Mouse (Mus musculus): ENCODE measurements around the gene Zfr2. TPM values are rescaled to one million over a fixed set of nuclear protein-coding genes. Genes with fewer than 3 reads are reported as not detected.

The Zfr2 gene
- polyA plus RNA-seq, 1 experiment, result 0.19 TPM

GRCm38 (mm10) chr10:81190236-81190911, 42.6 kb upstream of the Zfr2 start:
- Histone ChIP-seq H3ac (ENCODE audit: control insufficient read depth, insufficient read length, low read depth) (no peak overlapping the region), H3K79me3 (ENCODE audit: low read depth) (no peaks in the 10 kb centered on the region), H3K27me3 (ENCODE audit: control insufficient read depth, insufficient read depth, insufficient read length) (no peaks in the 10 kb centered on the region), H3K4me3 (ENCODE audit: insufficient read depth, poor library complexity, severe bottlenecking) (no peak overlapping the region), H3K79me2 (ENCODE audit: control insufficient read depth, insufficient read depth) (peaks cover 11% of the 10 kb centered on the region), H3K36me3 (ENCODE audit: control insufficient read depth, insufficient read depth) (peaks cover 36% of the 10 kb centered on the region)
- TF ChIP-seq USF1 (IDR thresholded peaks at IDR 0.05; ENCODE audit: low read depth), result no peak
- TF ChIP-seq CEBPB (IDR thresholded peaks at IDR 0.05; ENCODE audit: low read depth), result no peak
- peak; percentile 60 for TF ChIP-seq CTCF (IDR thresholded peaks at IDR 0.05; ENCODE audit: control insufficient read depth, insufficient read depth, insufficient read length)

GRCm38 (mm10) chr10:81190912-81191321, 42.0 kb upstream of the Zfr2 start:
- Histone ChIP-seq H3K4me3 (ENCODE audit: insufficient read depth, poor library complexity, severe bottlenecking) (no peak overlapping the region), H3ac (ENCODE audit: control insufficient read depth, insufficient read length, low read depth) (no peak overlapping the region), H3K79me2 (ENCODE audit: control insufficient read depth, insufficient read depth) (peaks cover 7% of the 10 kb centered on the region), H3K36me3 (ENCODE audit: control insufficient read depth, insufficient read depth) (peaks cover 32% of the 10 kb centered on the region), H3K27me3 (ENCODE audit: control insufficient read depth, insufficient read depth, insufficient read length) (no peaks in the 10 kb centered on the region), H3K79me3 (ENCODE audit: low read depth) (no peaks in the 10 kb centered on the region)
- TF ChIP-seq USF1 (IDR thresholded peaks at IDR 0.05; ENCODE audit: low read depth), result no peak
- no peak for TF ChIP-seq FOSL1 (IDR thresholded peaks at IDR 0.05; ENCODE audit: insufficient read depth, low read length, poor library complexity, severe bottlenecking)
- TF ChIP-seq MYOG (IDR thresholded peaks at IDR 0.05; ENCODE audit: control insufficient read depth, extremely low read depth, insufficient read length), result no peak
- no peak for TF ChIP-seq MYOD1 (IDR thresholded peaks at IDR 0.05; ENCODE audit: control insufficient read depth, insufficient read length, low read depth)
- TF ChIP-seq CTCF (IDR thresholded peaks at IDR 0.05; ENCODE audit: control insufficient read depth, insufficient read depth, insufficient read length), result no peak

GRCm38 (mm10) chr10:81191342-81191982, 41.5 kb upstream of the Zfr2 start:
- TF ChIP-seq MAX (IDR thresholded peaks at IDR 0.05), result no peak
- TF ChIP-seq FOSL1 (IDR thresholded peaks at IDR 0.05; ENCODE audit: insufficient read depth, low read length, poor library complexity, severe bottlenecking), result no peak
- no peak for TF ChIP-seq USF1 (IDR thresholded peaks at IDR 0.05; ENCODE audit: low read depth)
- no peak for TF ChIP-seq MYOD1 (IDR thresholded peaks at IDR 0.05; ENCODE audit: control insufficient read depth, insufficient read length, low read depth)
- no peak for TF ChIP-seq MYOG (IDR thresholded peaks at IDR 0.05; ENCODE audit: control insufficient read depth, extremely low read depth, insufficient read length)
- no peak for TF ChIP-seq CEBPB (IDR thresholded peaks at IDR 0.05; ENCODE audit: low read depth)
- no peak for TF ChIP-seq CTCF (IDR thresholded peaks at IDR 0.05; ENCODE audit: control insufficient read depth, insufficient read depth, insufficient read length)
- no peaks in the 10 kb centered on the region for H3K79me3 ChIP-seq (ENCODE audit: low read depth)
- no peak overlapping the region for H3ac ChIP-seq (ENCODE audit: control insufficient read depth, insufficient read length, low read depth)
- H3K4me3 ChIP-seq (ENCODE audit: insufficient read depth, poor library complexity, severe bottlenecking), result no peak overlapping the region
- H3K79me2 ChIP-seq (ENCODE audit: control insufficient read depth, insufficient read depth), result peaks cover 7% of the 10 kb centered on the region
- H3K36me3 ChIP-seq (ENCODE audit: control insufficient read depth, insufficient read depth), result peaks cover 29% of the 10 kb centered on the region
- no peaks in the 10 kb centered on the region for H3K27me3 ChIP-seq (ENCODE audit: control insufficient read depth, insufficient read depth, insufficient read length)

GRCm38 (mm10) chr10:81192270-81192967, 40.5 kb upstream of the Zfr2 start:
- TF ChIP-seq CEBPB (IDR thresholded peaks at IDR 0.05; ENCODE audit: low read depth), result no peak
- TF ChIP-seq MYOD1 (IDR thresholded peaks at IDR 0.05; ENCODE audit: control insufficient read depth, insufficient read length, low read depth), result no peak
- no peak for TF ChIP-seq USF1 (IDR thresholded peaks at IDR 0.05; ENCODE audit: low read depth)
- no peak for TF ChIP-seq CTCF (IDR thresholded peaks at IDR 0.05; ENCODE audit: control insufficient read depth, insufficient read depth, insufficient read length)
- TF ChIP-seq MYOG (IDR thresholded peaks at IDR 0.05; ENCODE audit: control insufficient read depth, extremely low read depth, insufficient read length), result no peak
- TF ChIP-seq FOSL1 (IDR thresholded peaks at IDR 0.05; ENCODE audit: insufficient read depth, low read length, poor library complexity, severe bottlenecking), result no peak
- TF ChIP-seq MAX (IDR thresholded peaks at IDR 0.05), result no peak
- H3K79me2 ChIP-seq (ENCODE audit: control insufficient read depth, insufficient read depth), result peaks cover 3% of the 10 kb centered on the region
- H3K79me3 ChIP-seq (ENCODE audit: low read depth), result no peaks in the 10 kb centered on the region
- H3K4me3 ChIP-seq (ENCODE audit: insufficient read depth, poor library complexity, severe bottlenecking), result peak overlapping the region; percentile 26
- H3ac ChIP-seq (ENCODE audit: control insufficient read depth, insufficient read length, low read depth), result peak overlapping the region; percentile 87
- peaks cover 21% of the 10 kb centered on the region for H3K36me3 ChIP-seq (ENCODE audit: control insufficient read depth, insufficient read depth)
- no peaks in the 10 kb centered on the region for H3K27me3 ChIP-seq (ENCODE audit: control insufficient read depth, insufficient read depth, insufficient read length)

GRCm38 (mm10) chr10:81192968-81193501, 39.9 kb upstream of the Zfr2 start:
- H3K4me3 ChIP-seq (ENCODE audit: insufficient read depth, poor library complexity, severe bottlenecking), result no peak overlapping the region
- no peaks in the 10 kb centered on the region for H3K27me3 ChIP-seq (ENCODE audit: control insufficient read depth, insufficient read depth, insufficient read length)
- no peaks in the 10 kb centered on the region for H3K79me3 ChIP-seq (ENCODE audit: low read depth)
- TF ChIP-seq USF1 (IDR thresholded peaks at IDR 0.05; ENCODE audit: low read depth) (no peak), FOSL1 (IDR thresholded peaks at IDR 0.05; ENCODE audit: insufficient read depth, low read length, poor library complexity, severe bottlenecking) (no peak), CEBPB (IDR thresholded peaks at IDR 0.05; ENCODE audit: low read depth) (no peak), MYOD1 (IDR thresholded peaks at IDR 0.05; ENCODE audit: control insufficient read depth, insufficient read length, low read depth) (peak; percentile 58), MAX (IDR thresholded peaks at IDR 0.05) (no peak)
- H3K36me3 ChIP-seq (ENCODE audit: control insufficient read depth, insufficient read depth), result peaks cover 21% of the 10 kb centered on the region
- H3K79me2 ChIP-seq (ENCODE audit: control insufficient read depth, insufficient read depth), result no peaks in the 10 kb centered on the region
- H3ac ChIP-seq (ENCODE audit: control insufficient read depth, insufficient read length, low read depth), result peak overlapping the region; percentile 62
